Mouse (Mus musculus): Measurements from ENCODE around the gene Megf11. TPM values are rescaled to one million over a fixed set of nuclear protein-coding genes. Genes with fewer than 3 reads are reported as not detected.

Gene Megf11
- total and polyA plus RNA-seq, 3 experiments, result 0.33 to 0.38 TPM; not detected in 1

DNA sequence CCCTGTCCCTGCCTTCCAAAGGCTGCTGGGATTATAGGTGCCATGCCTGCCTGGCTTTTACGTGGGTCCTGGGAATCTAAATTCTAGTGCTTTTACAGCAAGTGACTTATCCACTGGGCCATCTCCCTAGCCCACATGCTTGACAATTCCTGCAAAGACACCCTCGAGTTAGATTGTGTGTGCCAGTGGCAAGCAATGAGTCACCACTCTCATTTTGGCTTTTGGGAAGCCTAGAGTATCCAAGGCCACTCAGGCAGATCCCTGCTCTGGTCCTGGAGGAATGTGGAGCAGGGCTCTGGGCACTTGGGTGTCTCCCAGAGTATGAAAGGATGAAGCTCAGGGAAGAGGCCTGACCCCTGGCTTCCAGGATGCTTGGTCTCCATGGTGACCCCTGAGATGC lies 143.2 kb downstream of the Megf11 start:
- H3K36me3 ChIP-seq (replicated peaks), result no peaks in the 10 kb centered on the region
- no peak for DNase-seq (ENCODE audit: low spot score)
- no peak overlapping the region for H3K4me3 ChIP-seq (ENCODE audit: low read depth, low read length)
- no peak for ATAC-seq (ENCODE audit: extremely low read depth, insufficient number of reproducible peaks, low FRiP score, poor library complexity, severe bottlenecking)
- peaks cover 2% of the 10 kb centered on the region; the same call in 1 of the 2 replicates for H3K27me3 ChIP-seq (ENCODE audit: insufficient read depth, low read length)
- no peaks in the 10 kb centered on the region for H3K9me3 ChIP-seq (replicated peaks)
- TF ChIP-seq GATA1 (IDR thresholded peaks at IDR 0.05; ENCODE audit: borderline replicate concordance, low read length), result no peak
- TF ChIP-seq TAL1 (conservative IDR thresholded peaks at IDR 0.05; ENCODE audit: low read depth, low read length), result no peak
- TF ChIP-seq GATA2 (IDR thresholded peaks at IDR 0.05; ENCODE audit: borderline replicate concordance, low read depth, low read length), result no peak
- no peak for TF ChIP-seq POLR2AphosphoS5 (IDR thresholded peaks at IDR 0.05; ENCODE audit: insufficient replicate concordance, low read depth, low read length)
- TF ChIP-seq CTCF (IDR thresholded peaks at IDR 0.05; ENCODE audit: low read depth, low read length), result no peak
- H3K4me1 ChIP-seq (ENCODE audit: insufficient read depth, low read depth, low read length), result peaks cover 74% of the 10 kb centered on the region

DNA sequence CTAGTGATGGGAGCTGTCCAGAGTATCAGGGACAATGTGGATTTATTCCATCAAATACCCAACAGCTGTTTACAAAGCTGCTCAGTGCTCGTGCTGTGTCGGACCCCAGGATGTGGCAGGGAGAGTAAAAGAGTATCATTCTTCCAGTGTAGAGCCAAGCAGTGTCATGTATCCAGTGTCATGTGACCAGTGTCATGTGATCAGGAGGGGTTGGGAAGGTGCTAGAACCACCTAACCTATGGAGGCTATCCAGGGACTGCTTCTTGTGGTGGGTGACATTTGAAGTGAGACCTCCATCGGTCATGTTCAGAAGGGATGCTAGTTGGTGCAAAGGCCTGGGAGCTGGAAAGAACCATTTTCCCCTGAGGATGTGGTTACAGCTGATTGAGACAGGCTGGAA lies 146.5 kb downstream of the Megf11 start:
- no peaks in the 10 kb centered on the region for H3K9me3 ChIP-seq (replicated peaks)
- H3K4me1 ChIP-seq (ENCODE audit: insufficient read depth, low read depth, low read length), result peaks cover 92% of the 10 kb centered on the region
- H3K4me3 ChIP-seq (ENCODE audit: low read depth, low read length), result no peak overlapping the region
- DNase-seq (ENCODE audit: low spot score), result no peak
- TF ChIP-seq CTCF (IDR thresholded peaks at IDR 0.05; ENCODE audit: low read depth, low read length), result no peak
- TF ChIP-seq POLR2AphosphoS5 (IDR thresholded peaks at IDR 0.05; ENCODE audit: insufficient replicate concordance, low read depth, low read length), result no peak
- TF ChIP-seq GATA1 (IDR thresholded peaks at IDR 0.05; ENCODE audit: borderline replicate concordance, low read length), result no peak
- TF ChIP-seq TAL1 (conservative IDR thresholded peaks at IDR 0.05; ENCODE audit: low read depth, low read length), result no peak
- no peak for TF ChIP-seq GATA2 (IDR thresholded peaks at IDR 0.05; ENCODE audit: borderline replicate concordance, low read depth, low read length)
- no peaks in the 10 kb centered on the region for H3K27me3 ChIP-seq (ENCODE audit: insufficient read depth, low read length)
- no peak for ATAC-seq (ENCODE audit: extremely low read depth, insufficient number of reproducible peaks, low FRiP score, poor library complexity, severe bottlenecking)
- no peaks in the 10 kb centered on the region for H3K36me3 ChIP-seq (replicated peaks)

DNA sequence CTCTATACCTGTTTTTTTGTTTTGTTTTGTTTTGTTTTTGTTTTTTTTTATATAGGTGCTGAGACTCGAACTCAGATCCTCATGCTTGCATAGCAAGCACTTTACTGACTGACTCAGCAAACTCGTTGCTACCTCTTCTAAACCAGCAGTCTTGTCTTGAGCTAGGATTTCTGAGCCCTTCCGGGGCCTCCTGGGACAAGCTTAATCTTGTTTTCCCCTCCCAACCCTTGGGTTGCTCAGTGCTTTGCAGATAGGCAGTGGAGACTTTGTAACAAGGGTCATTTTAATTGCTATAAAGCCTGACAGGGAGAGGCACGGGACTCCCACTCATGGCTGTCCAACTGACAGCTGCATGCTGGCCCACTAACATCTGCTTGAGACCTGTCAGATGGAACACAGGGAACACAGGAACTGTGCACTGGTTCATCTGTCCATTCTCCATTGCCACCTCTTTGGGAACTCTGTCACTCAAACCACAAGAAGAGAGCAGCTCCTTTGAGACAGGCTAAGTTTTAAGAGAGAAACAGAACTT lies 147.4 kb downstream of the Megf11 start:
- Histone ChIP-seq H3K36me3 (replicated peaks) (no peaks in the 10 kb centered on the region), H3K4me3 (ENCODE audit: low read depth, low read length) (no peak overlapping the region; the same call in 1 of the 2 replicates), H3K4me1 (ENCODE audit: insufficient read depth, low read depth, low read length) (peaks cover 98% of the 10 kb centered on the region), H3K27me3 (ENCODE audit: insufficient read depth, low read length) (no peaks in the 10 kb centered on the region), H3K9me3 (replicated peaks) (no peaks in the 10 kb centered on the region)
- no peak for ATAC-seq (ENCODE audit: extremely low read depth, insufficient number of reproducible peaks, low FRiP score, poor library complexity, severe bottlenecking)
- TF ChIP-seq GATA2 (IDR thresholded peaks at IDR 0.05; ENCODE audit: borderline replicate concordance, low read depth, low read length), result no peak
- no peak for TF ChIP-seq GATA1 (IDR thresholded peaks at IDR 0.05; ENCODE audit: borderline replicate concordance, low read length)
- TF ChIP-seq CTCF (IDR thresholded peaks at IDR 0.05; ENCODE audit: low read depth, low read length), result no peak
- no peak for TF ChIP-seq TAL1 (conservative IDR thresholded peaks at IDR 0.05; ENCODE audit: low read depth, low read length)
- no peak for TF ChIP-seq POLR2AphosphoS5 (IDR thresholded peaks at IDR 0.05; ENCODE audit: insufficient replicate concordance, low read depth, low read length)
- no peak for DNase-seq (ENCODE audit: low spot score)

DNA sequence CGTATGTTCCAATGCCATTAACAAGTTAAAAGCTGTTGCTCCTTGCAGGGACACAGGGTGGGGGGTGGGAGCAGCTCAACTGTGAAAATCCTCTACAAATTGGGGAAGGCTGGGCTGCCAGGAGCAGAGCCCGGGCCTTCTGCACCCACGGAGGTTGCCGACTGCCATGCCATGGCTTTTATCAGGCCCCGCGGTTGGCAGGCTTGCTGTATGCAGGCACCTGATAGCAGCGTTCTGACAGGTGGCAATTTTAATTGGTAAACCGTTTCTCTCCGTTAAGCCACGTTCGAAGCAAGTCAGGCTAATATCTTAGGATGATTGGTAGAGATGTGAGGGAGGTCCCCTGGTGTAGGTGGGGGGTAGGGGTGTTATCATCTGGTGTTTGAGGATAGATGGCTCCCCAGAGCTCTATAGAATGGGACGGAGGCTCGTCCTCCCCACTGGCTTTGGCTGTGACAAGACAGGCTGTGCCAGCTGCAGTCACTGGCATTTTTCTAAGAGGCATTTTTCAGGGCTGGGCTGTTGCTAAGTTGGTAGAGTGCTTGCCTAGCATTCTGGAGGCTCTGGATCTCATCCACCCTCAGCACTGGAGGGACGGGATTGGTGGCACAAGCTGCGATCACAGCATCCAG lies 148.2 kb downstream of the Megf11 start:
- ATAC-seq (ENCODE audit: extremely low read depth, insufficient number of reproducible peaks, low FRiP score, poor library complexity, severe bottlenecking) (peak; percentile 80), DNase-seq (ENCODE audit: low spot score) (peak; percentile 94)
- no peaks in the 10 kb centered on the region for H3K27me3 ChIP-seq (ENCODE audit: insufficient read depth, low read length)
- H3K4me1 ChIP-seq (ENCODE audit: insufficient read depth, low read depth, low read length), result peaks cover 97% of the 10 kb centered on the region
- H3K36me3 ChIP-seq (replicated peaks), result no peaks in the 10 kb centered on the region
- TF ChIP-seq CTCF (IDR thresholded peaks at IDR 0.05; ENCODE audit: low read depth, low read length) (no peak), TAL1 (conservative IDR thresholded peaks at IDR 0.05; ENCODE audit: low read depth, low read length) (peak; percentile 98), GATA1 (IDR thresholded peaks at IDR 0.05; ENCODE audit: borderline replicate concordance, low read length) (no peak), GATA2 (IDR thresholded peaks at IDR 0.05; ENCODE audit: borderline replicate concordance, low read depth, low read length) (peak; percentile 29; the same call in 1 of the 2 replicates), POLR2AphosphoS5 (IDR thresholded peaks at IDR 0.05; ENCODE audit: insufficient replicate concordance, low read depth, low read length) (no peak)
- H3K9me3 ChIP-seq (replicated peaks), result no peaks in the 10 kb centered on the region
- peak overlapping the region; percentile 51; the same call in 1 of the 2 replicates for H3K4me3 ChIP-seq (ENCODE audit: low read depth, low read length)

DNA sequence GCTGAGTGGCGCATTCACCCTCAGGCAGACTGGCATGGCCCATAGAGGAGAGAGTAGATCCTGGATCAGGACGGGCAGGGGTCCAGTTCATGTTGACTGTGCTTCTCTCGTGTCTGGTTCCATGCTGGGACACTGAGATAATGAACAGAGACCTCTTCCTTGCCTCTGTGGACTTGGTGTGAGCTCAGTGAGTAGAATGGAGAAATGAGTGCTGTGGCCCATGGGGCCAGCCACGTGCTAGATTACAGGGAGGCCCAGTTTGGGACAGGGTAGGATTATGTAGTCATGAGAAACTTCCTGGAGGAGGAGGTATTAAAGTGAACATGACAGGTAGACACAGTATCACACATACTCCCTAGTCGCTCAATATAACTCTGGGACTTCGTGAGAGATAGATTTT lies 148.9 kb downstream of the Megf11 start:
- peaks cover 92% of the 10 kb centered on the region for H3K4me1 ChIP-seq (ENCODE audit: insufficient read depth, low read depth, low read length)
- peak overlapping the region; percentile 51; the same call in 1 of the 2 replicates for H3K4me3 ChIP-seq (ENCODE audit: low read depth, low read length)
- H3K27me3 ChIP-seq (ENCODE audit: insufficient read depth, low read length), result no peaks in the 10 kb centered on the region
- DNase-seq (ENCODE audit: low spot score), result no peak
- H3K9me3 ChIP-seq (replicated peaks), result no peaks in the 10 kb centered on the region
- TF ChIP-seq TAL1 (conservative IDR thresholded peaks at IDR 0.05; ENCODE audit: low read depth, low read length) (no peak), GATA2 (IDR thresholded peaks at IDR 0.05; ENCODE audit: borderline replicate concordance, low read depth, low read length) (no peak), POLR2AphosphoS5 (IDR thresholded peaks at IDR 0.05; ENCODE audit: insufficient replicate concordance, low read depth, low read length) (no peak), GATA1 (IDR thresholded peaks at IDR 0.05; ENCODE audit: borderline replicate concordance, low read length) (no peak), CTCF (IDR thresholded peaks at IDR 0.05; ENCODE audit: low read depth, low read length) (no peak)
- ATAC-seq (ENCODE audit: extremely low read depth, insufficient number of reproducible peaks, low FRiP score, poor library complexity, severe bottlenecking), result no peak
- no peaks in the 10 kb centered on the region for H3K36me3 ChIP-seq (replicated peaks)

DNA sequence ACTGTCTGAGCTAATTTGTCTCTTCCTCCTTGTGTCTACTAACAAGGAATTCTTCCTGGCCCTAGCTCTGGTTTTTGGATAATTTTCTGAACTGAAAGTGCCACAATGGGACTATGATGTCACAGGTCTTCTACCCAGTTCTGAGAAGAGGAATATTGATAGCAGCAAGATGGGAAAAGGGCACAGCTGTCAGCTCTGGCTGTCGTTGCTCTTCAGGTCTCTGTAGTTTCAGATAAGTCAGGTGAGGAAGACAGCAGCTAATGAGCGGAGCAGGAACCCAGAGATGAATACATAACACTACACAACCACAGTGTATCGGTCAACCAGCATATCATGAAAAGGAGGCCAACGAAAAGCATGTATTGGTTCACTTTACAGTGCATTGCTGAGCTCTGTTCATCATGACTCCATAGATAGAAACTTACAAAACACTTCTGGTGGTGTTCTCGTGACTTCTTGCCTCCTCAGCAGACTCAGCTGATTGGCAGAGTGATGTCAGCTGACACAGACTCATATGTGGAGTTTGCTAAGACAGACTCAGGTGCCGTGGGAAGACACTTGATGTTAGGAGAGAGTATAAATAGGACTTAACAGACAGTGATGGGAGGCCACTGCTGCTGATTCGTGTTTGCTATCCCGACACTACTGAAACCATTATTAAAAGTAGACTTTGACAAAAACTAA lies 149.6 kb downstream of the Megf11 start:
- Histone ChIP-seq H3K4me1 (ENCODE audit: insufficient read depth, low read depth, low read length) (peaks cover 86% of the 10 kb centered on the region), H3K9me3 (replicated peaks) (no peaks in the 10 kb centered on the region), H3K27me3 (ENCODE audit: insufficient read depth, low read length) (no peaks in the 10 kb centered on the region), H3K36me3 (replicated peaks) (no peaks in the 10 kb centered on the region), H3K4me3 (ENCODE audit: low read depth, low read length) (no peak overlapping the region)
- DNase-seq (ENCODE audit: low spot score) (no peak), ATAC-seq (ENCODE audit: extremely low read depth, insufficient number of reproducible peaks, low FRiP score, poor library complexity, severe bottlenecking) (no peak)
- TF ChIP-seq GATA1 (IDR thresholded peaks at IDR 0.05; ENCODE audit: borderline replicate concordance, low read length) (no peak), GATA2 (IDR thresholded peaks at IDR 0.05; ENCODE audit: borderline replicate concordance, low read depth, low read length) (no peak), POLR2AphosphoS5 (IDR thresholded peaks at IDR 0.05; ENCODE audit: insufficient replicate concordance, low read depth, low read length) (no peak), TAL1 (conservative IDR thresholded peaks at IDR 0.05; ENCODE audit: low read depth, low read length) (no peak), CTCF (IDR thresholded peaks at IDR 0.05; ENCODE audit: low read depth, low read length) (no peak)

Measured in G1E (cell line).